In genomic region chr6:107442058-107442457, GRCm38 (mm10) we compare ENCODE assay signal across 21 mouse cellular contexts.
DNase-seq lines count a peak whose midpoint lies in the region; ATAC-seq lines count a peak whose summit lies in the region.
"Had no signal": no experiment of that assay in that cellular context is flagged by ENCODE, and none has a peak within 500 bp of the region (broad histone marks: within the 10 kb centered on the region; RNA-seq: fewer than 3 reads in every experiment).

No protein-coding gene starts in this region.

- 0 out of 2 replicates have a peak, but pooled peaks have one; percentile 39 for ATAC-seq in hindbrain, embryonic 13.5 days (ENCODE audit: low FRiP score)
- no peak for ATAC-seq in hindbrain, embryonic 14.5 days (ENCODE audit: low FRiP score)
- ATAC-seq in forebrain, embryonic 16.5 days, result peak; percentile 95
- ATAC-seq: inflammation-experienced regulatory T-cells, adult 6 months; intestine, postnatal 0 days had no signal

- H3K27ac ChIP-seq in hindbrain, embryonic 13.5 days, result no peak overlapping the region
- no peak overlapping the region for H3K27ac ChIP-seq in hindbrain, embryonic 14.5 days
- H3K27ac ChIP-seq in forebrain, embryonic 16.5 days (ENCODE audit: low read length), result no peak overlapping the region
- H3K27ac ChIP-seq in heart, embryonic 10.5 days, result no peak overlapping the region
- H3K27ac ChIP-seq: embryonic facial prominence, embryonic 15.5 days; gastrocnemius, adult 2 months had no signal

- no peak overlapping the region for H3K4me2 ChIP-seq in hindbrain, embryonic 13.5 days
- no peak overlapping the region for H3K4me2 ChIP-seq in hindbrain, embryonic 14.5 days (replicated peaks)
- H3K4me2 ChIP-seq in forebrain, embryonic 16.5 days (ENCODE audit: low read length), result no peak overlapping the region
- H3K4me2 ChIP-seq: embryonic facial prominence, embryonic 15.5 days had no signal

- H3K4me1 ChIP-seq in hindbrain, embryonic 13.5 days (replicated peaks), result no peaks in the 10 kb centered on the region
- H3K4me1 ChIP-seq in hindbrain, embryonic 14.5 days (replicated peaks; ENCODE audit: control insufficient read depth, insufficient read depth, low read length), result no peaks in the 10 kb centered on the region
- no peaks in the 10 kb centered on the region; the same call in 1 of the 2 replicates for H3K4me1 ChIP-seq in forebrain, embryonic 16.5 days (replicated peaks; ENCODE audit: control insufficient read depth, insufficient read depth, low read length)
- H3K4me1 ChIP-seq in heart, embryonic 10.5 days, result no peaks in the 10 kb centered on the region
- H3K4me1 ChIP-seq: embryonic facial prominence, embryonic 15.5 days had no signal

- no peak overlapping the region for H3K9ac ChIP-seq in hindbrain, embryonic 13.5 days
- no peak overlapping the region for H3K9ac ChIP-seq in hindbrain, embryonic 14.5 days
- H3K9ac ChIP-seq in forebrain, embryonic 16.5 days (replicated peaks; ENCODE audit: low read depth, low read length), result no peak overlapping the region
- H3K9ac ChIP-seq: embryonic facial prominence, embryonic 15.5 days had no signal

- no peaks in the 10 kb centered on the region for H3K9me3 ChIP-seq in hindbrain, embryonic 13.5 days
- H3K9me3 ChIP-seq in hindbrain, embryonic 14.5 days (ENCODE audit: control insufficient read depth, low read length), result no peaks in the 10 kb centered on the region
- H3K9me3 ChIP-seq in forebrain, embryonic 16.5 days (ENCODE audit: control insufficient read depth, low read length), result no peaks in the 10 kb centered on the region
- no peaks in the 10 kb centered on the region for H3K9me3 ChIP-seq in heart, embryonic 10.5 days
- H3K9me3 ChIP-seq: embryonic facial prominence, embryonic 15.5 days had no signal

- H3K4me3 ChIP-seq in hindbrain, embryonic 13.5 days, result no peak overlapping the region
- no peak overlapping the region for H3K4me3 ChIP-seq in hindbrain, embryonic 14.5 days (replicated peaks; ENCODE audit: low read length)
- H3K4me3 ChIP-seq in forebrain, embryonic 16.5 days (replicated peaks; ENCODE audit: low read length), result no peak overlapping the region
- H3K4me3 ChIP-seq in heart, embryonic 10.5 days, result no peak overlapping the region
- H3K4me3 ChIP-seq: embryonic facial prominence, embryonic 15.5 days; erythroblast, embryonic 14.5 days; gastrocnemius, adult 2 months had no signal

- H3K27me3 ChIP-seq in hindbrain, embryonic 13.5 days, result no peaks in the 10 kb centered on the region
- H3K27me3 ChIP-seq in hindbrain, embryonic 14.5 days (ENCODE audit: control insufficient read depth, insufficient read depth, low read length), result no peaks in the 10 kb centered on the region
- H3K27me3 ChIP-seq in forebrain, embryonic 16.5 days (replicated peaks; ENCODE audit: control insufficient read depth, insufficient read depth, low read length), result no peaks in the 10 kb centered on the region
- H3K27me3 ChIP-seq in heart, embryonic 10.5 days (ENCODE audit: insufficient read depth, poor library complexity, severe bottlenecking), result no peaks in the 10 kb centered on the region
- H3K27me3 ChIP-seq: embryonic facial prominence, embryonic 15.5 days had no signal

- no peak for DNase-seq in hindbrain, embryonic 14.5 days (ENCODE audit: low spot score)
- DNase-seq in left cerebral cortex, postnatal 4 days, result peak; percentile 18
- DNase-seq in left cerebral cortex, adult 9 months (ENCODE audit: low spot score in 2 of 2), result no peak
- DNase-seq in heart, embryonic 10.5 days (ENCODE audit: low spot score), result no peak
- DNase-seq: adrenal gland, adult 2 months; adrenal gland, postnatal 25 days; cerebellum, adult 8-10 months; cerebellum, postnatal 14 days; embryo, embryonic 11 days; gastrocnemius, adult 2 months; gastrocnemius, postnatal 25 days; heart, adult 11 months; heart, postnatal 10 days; heart, postnatal 4 days; kidney, adult 8-10 months had no signal

- intact Hi-C loops in left cerebral cortex, postnatal 4 days (cut with DNase I), result no loop called here

- no peaks in the 10 kb centered on the region for H3K36me3 ChIP-seq in hindbrain, embryonic 13.5 days
- H3K36me3 ChIP-seq in hindbrain, embryonic 14.5 days (replicated peaks; ENCODE audit: control insufficient read depth, insufficient read depth), result no peaks in the 10 kb centered on the region
- no peaks in the 10 kb centered on the region for H3K36me3 ChIP-seq in forebrain, embryonic 16.5 days (ENCODE audit: control insufficient read depth, insufficient read depth)
- H3K36me3 ChIP-seq in heart, embryonic 10.5 days, result no peaks in the 10 kb centered on the region
- H3K36me3 ChIP-seq: embryonic facial prominence, embryonic 15.5 days had no signal

- 70% methylated on average over 1 of the region's 1 CpGs for WGBS in hindbrain, embryonic 13.5 days
- WGBS in hindbrain, embryonic 14.5 days, result 46% methylated on average over 1 of the region's 1 CpGs
- 23% methylated on average over 1 of the region's 1 CpGs for WGBS in forebrain, embryonic 16.5 days
- WGBS in heart, embryonic 10.5 days, result 71% methylated on average over 1 of the region's 1 CpGs
